Mouse (Mus musculus) fat pad, adult 2 months (tissue): ENCODE measurements around the gene Tsc22d1.

Experiments
- DNase-seq: peaks from one replicate; pipeline ENCODE4 v3.0.0-alpha.2; 2011; ENCODE audit warnings: low read depth, low spot score; ENCODE audit errors: extremely low read depth

The Tsc22d1 gene

GRCm38 (mm10) chr14:76556031-76556851, 141.5 kb downstream of the Tsc22d1 start:
- DNase-seq = no peak

- no peak for DNase-seq
Measured at GRCm38 (mm10) chr14:76556852-76557208, 142.1 kb downstream of the Tsc22d1 start, which contains the start of gene Serp2. Gene Serp2 (minus strand): TSS chr14:76556889.
